Mouse (Mus musculus) heart, embryonic 13.5 days (tissue): Measurements from ENCODE around the gene Iqsec1. TPM values are rescaled to one million over a fixed set of nuclear protein-coding genes. Genes with fewer than 3 reads are reported as not detected.

Experiments used
- ATAC-seq: fragments of 200-750 bp; cut with Nextera tagmentation; 2 replicates; pipeline ENCODE4 v1.8.0; 2017; ENCODE audit warnings: moderate TSS enrichment; ENCODE audit not compliant: insufficient number of reproducible peaks, low FRiP score, low TSS enrichment; ENCODE audit errors: extremely low read depth
- H3K27ac ChIP-seq: fragments of 300-500 bp; sonication (generic); replicated peaks from 2 replicates; pipeline ENCODE4 v1.5.1; 2015; ENCODE audit warnings: moderate library complexity, mild to moderate bottlenecking, inconsistent platforms
- H3K27me3 ChIP-seq: fragments of 300-500 bp; sonication (generic); replicated peaks from 2 replicates; pipeline ENCODE4 v1.6.1; 2015; ENCODE audit warnings: mild to moderate bottlenecking, inconsistent platforms
- H3K36me3 ChIP-seq: fragments of 300-500 bp; sonication (generic); 2 replicates; pipeline ENCODE4 v1.6.1; 2015; ENCODE audit warnings: mild to moderate bottlenecking, inconsistent platforms
- H3K4me1 ChIP-seq: fragments of 300-500 bp; sonication (generic); 2 replicates; pipeline ENCODE4 v1.6.1; 2015; ENCODE audit warnings: inconsistent platforms
- H3K4me2 ChIP-seq: fragments of 300-500 bp; sonication (generic); 2 replicates; pipeline ENCODE4 v1.6.1; 2015; ENCODE audit warnings: inconsistent platforms, mild to moderate bottlenecking, moderate library complexity
- H3K4me3 ChIP-seq: fragments of 300-500 bp; sonication (generic); 2 replicates; pipeline ENCODE4 v1.5.1; 2015; ENCODE audit warnings: moderate library complexity, mild to moderate bottlenecking, inconsistent platforms
- H3K9ac ChIP-seq: fragments of 300-500 bp; sonication (generic); 2 replicates; pipeline ENCODE4 v1.6.1; 2015; ENCODE audit warnings: inconsistent platforms, mild to moderate bottlenecking, moderate library complexity
- H3K9me3 ChIP-seq: fragments of 300-500 bp; sonication (generic); 2 replicates; pipeline ENCODE4 v1.6.1; 2016; ENCODE audit warnings: inconsistent platforms
- WGBS: fragments of 180-500 bp; shearing (Covaris S2); methylation state at CpG from one replicate; pipeline ENCODE4 v1.1.7; 2015; ENCODE audit warnings: mixed read lengths; 5-methylcytosine and 5-hydroxymethylcytosine counted together
- polyA plus RNA-seq: library from polyadenylated mRNA; unstranded; fragments of >200 nt; fragmentation: Nextera tagmentation; extraction: Ambion mirVana; gene quantifications from 2 replicates; pipeline ENCODE4 v1.2.1, GENCODE M21; 2015

Gene Iqsec1
- polyA plus RNA-seq, 1 experiment from 2014 or later: 13.5 TPM

DNA sequence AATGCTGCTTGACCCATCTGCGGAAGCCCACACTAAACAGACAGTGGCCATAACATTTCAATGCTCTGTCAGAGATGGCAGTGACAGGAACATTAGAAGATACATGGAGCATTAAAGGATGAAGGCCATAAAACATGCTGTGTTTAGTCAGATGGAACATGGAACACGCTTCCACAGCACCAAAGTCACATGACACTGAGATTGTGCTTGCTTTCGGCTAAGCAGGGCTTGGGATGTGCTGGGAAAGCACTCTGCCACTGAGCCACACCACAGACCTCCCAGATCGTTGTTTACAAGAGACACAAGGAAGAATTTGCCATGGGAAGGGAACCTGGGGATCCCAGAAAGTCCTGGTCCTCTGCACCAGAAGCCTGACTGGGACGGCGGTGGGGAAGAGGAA, 269.1 kb downstream of the Iqsec1 start:
- WGBS: 85% methylated on average over 6 of the region's 6 CpGs

DNA sequence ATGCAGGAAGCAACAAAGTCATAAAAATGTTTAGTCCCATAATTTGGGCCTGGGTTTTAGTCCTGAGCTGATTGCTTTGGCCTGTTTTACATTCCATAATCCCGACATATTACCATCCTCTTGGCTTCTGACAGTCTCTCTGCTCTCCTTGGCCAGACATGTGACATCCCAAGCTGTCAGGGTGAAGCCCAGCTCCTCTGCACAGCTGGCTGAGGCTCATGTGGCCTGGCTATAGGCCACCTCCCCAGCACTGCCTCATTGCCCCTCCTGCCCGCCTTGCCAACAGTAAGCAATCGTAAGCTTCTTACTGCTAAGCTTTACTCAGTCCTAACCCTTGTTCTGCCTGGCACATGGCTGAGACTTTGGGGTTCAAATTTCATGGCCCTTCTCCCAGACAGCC, 270.0 kb downstream of the Iqsec1 start:
- Histone ChIP-seq H3K4me3 (no peak overlapping the region), H3K4me1 (peaks cover 71% of the 10 kb centered on the region), H3K9me3 (no peaks in the 10 kb centered on the region), H3K4me2 (no peak overlapping the region), H3K9ac (peak overlapping the region; percentile 47), H3K27me3 (no peaks in the 10 kb centered on the region), H3K36me3 (no peaks in the 10 kb centered on the region), H3K27ac (peak overlapping the region; percentile 85)
- 76% methylated on average over 3 of the region's 3 CpGs for WGBS
- ATAC-seq: no peak

More for the DNA sequence above, 269.1 kb downstream of the Iqsec1 start:
- H3K27me3 ChIP-seq: no peaks in the 10 kb centered on the region
- no peak overlapping the region for H3K27ac ChIP-seq
- peaks cover 63% of the 10 kb centered on the region for H3K4me1 ChIP-seq
- no peak overlapping the region for H3K4me3 ChIP-seq
- H3K9me3 ChIP-seq: no peaks in the 10 kb centered on the region
- no peaks in the 10 kb centered on the region for H3K36me3 ChIP-seq
- no peak overlapping the region for H3K9ac ChIP-seq
- no peak for ATAC-seq
- no peak overlapping the region for H3K4me2 ChIP-seq

GRCm38 (mm10) chr6:90717711-90718110, 270.8 kb downstream of the Iqsec1 start:
- no peak for ATAC-seq
- Histone ChIP-seq H3K4me1 (peaks cover 79% of the 10 kb centered on the region), H3K4me2 (no peak overlapping the region), H3K9me3 (no peaks in the 10 kb centered on the region), H3K27me3 (no peaks in the 10 kb centered on the region), H3K4me3 (no peak overlapping the region), H3K27ac (peak overlapping the region; percentile 85), H3K36me3 (no peaks in the 10 kb centered on the region), H3K9ac (no peak overlapping the region)
- 0% methylated on average over 1 of the region's 1 CpGs for WGBS

DNA sequence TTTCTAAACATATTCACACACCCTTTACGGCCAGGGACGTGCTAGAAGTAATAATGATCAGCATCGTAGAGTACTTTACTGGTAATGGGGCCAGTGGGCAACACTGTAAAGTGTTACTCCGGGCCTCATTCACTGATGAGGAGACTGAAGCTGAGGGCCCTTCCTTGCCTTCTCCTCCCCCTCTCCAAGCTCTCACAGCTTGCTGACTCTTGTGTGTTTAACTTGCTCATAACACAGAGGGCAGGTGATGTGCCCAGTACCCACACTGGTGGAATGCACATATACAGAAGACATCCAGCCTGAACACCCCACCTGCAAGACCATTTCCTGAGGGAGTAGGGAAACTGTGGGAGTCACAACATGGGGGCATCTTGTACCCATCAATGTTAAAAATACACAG, 271.6 kb downstream of the Iqsec1 start:
- H3K9ac ChIP-seq: peak overlapping the region; percentile 94; the same call in 1 of the 2 replicates
- no peaks in the 10 kb centered on the region for H3K9me3 ChIP-seq
- peak overlapping the region; percentile 85 for H3K4me3 ChIP-seq
- ATAC-seq: no peak
- WGBS: 53% methylated on average over 4 of the region's 4 CpGs
- H3K27me3 ChIP-seq: no peaks in the 10 kb centered on the region
- no peaks in the 10 kb centered on the region for H3K36me3 ChIP-seq
- H3K4me2 ChIP-seq: peak overlapping the region; percentile 94
- peaks cover 87% of the 10 kb centered on the region for H3K4me1 ChIP-seq
- peak overlapping the region; percentile 85 for H3K27ac ChIP-seq

GRCm38 (mm10) chr6:90716066-90716704, 272.3 kb downstream of the Iqsec1 start:
- Histone ChIP-seq H3K27ac (peak overlapping the region; percentile 85), H3K4me3 (peak overlapping the region; percentile 85), H3K4me1 (peaks cover 88% of the 10 kb centered on the region), H3K9ac (peak overlapping the region; percentile 94), H3K27me3 (no peaks in the 10 kb centered on the region), H3K9me3 (no peaks in the 10 kb centered on the region), H3K4me2 (peak overlapping the region; percentile 94), H3K36me3 (no peaks in the 10 kb centered on the region)
- under 1% methylated on average over 49 of the region's 49 CpGs for WGBS
- peak; percentile 81 for ATAC-seq

DNA sequence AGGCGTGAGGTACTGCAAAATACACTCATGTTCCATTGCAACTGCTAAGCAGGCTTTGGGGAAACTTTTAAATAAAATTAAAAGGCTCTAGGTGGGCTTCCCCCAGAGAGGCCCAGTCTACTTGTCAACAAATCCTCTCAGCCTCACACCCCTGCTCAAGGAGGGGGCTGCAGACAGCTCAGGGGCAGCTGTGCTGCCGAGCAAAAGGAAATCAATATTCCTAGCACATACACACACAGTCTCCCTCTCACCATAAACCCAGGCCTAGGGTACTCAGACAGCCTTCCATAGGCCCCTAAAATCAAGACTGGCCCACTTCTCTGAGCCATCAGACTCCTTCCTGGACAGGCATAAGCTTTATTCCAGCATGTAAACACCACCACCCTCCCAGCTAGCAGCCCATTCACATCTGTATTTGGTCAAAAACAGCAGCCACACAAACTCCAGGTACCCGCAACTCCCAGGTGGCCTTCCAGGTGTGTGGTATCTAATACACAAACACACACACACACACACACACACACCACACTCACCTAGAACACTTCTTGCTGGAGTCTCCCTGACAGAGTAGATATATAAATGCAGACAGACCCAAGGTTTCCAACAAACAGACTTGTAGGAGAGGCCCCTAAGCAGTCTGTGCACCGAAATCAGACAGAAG, 273.1 kb downstream of the Iqsec1 start:
- H3K36me3 ChIP-seq: no peaks in the 10 kb centered on the region
- no peaks in the 10 kb centered on the region for H3K27me3 ChIP-seq
- H3K4me2 ChIP-seq: peak overlapping the region; percentile 94
- H3K4me1 ChIP-seq: peaks cover 88% of the 10 kb centered on the region
- no peak for ATAC-seq
- H3K9me3 ChIP-seq: no peaks in the 10 kb centered on the region
- peak overlapping the region; percentile 94 for H3K9ac ChIP-seq
- WGBS: 59% methylated on average over 4 of the region's 4 CpGs
- H3K27ac ChIP-seq: peak overlapping the region; percentile 85
- peak overlapping the region; percentile 85 for H3K4me3 ChIP-seq

GRCm38 (mm10) chr6:90713650-90714049, 274.8 kb downstream of the Iqsec1 start:
- WGBS: 74% methylated on average over 3 of the region's 3 CpGs
- H3K9me3 ChIP-seq: no peaks in the 10 kb centered on the region
- H3K27ac ChIP-seq: peak overlapping the region; percentile 53; the same call in 1 of the 2 replicates
- no peak overlapping the region for H3K4me2 ChIP-seq
- no peak overlapping the region for H3K9ac ChIP-seq
- H3K27me3 ChIP-seq: no peaks in the 10 kb centered on the region
- H3K4me3 ChIP-seq: no peak overlapping the region
- no peaks in the 10 kb centered on the region for H3K36me3 ChIP-seq
- no peak for ATAC-seq
- H3K4me1 ChIP-seq: peaks cover 94% of the 10 kb centered on the region

DNA sequence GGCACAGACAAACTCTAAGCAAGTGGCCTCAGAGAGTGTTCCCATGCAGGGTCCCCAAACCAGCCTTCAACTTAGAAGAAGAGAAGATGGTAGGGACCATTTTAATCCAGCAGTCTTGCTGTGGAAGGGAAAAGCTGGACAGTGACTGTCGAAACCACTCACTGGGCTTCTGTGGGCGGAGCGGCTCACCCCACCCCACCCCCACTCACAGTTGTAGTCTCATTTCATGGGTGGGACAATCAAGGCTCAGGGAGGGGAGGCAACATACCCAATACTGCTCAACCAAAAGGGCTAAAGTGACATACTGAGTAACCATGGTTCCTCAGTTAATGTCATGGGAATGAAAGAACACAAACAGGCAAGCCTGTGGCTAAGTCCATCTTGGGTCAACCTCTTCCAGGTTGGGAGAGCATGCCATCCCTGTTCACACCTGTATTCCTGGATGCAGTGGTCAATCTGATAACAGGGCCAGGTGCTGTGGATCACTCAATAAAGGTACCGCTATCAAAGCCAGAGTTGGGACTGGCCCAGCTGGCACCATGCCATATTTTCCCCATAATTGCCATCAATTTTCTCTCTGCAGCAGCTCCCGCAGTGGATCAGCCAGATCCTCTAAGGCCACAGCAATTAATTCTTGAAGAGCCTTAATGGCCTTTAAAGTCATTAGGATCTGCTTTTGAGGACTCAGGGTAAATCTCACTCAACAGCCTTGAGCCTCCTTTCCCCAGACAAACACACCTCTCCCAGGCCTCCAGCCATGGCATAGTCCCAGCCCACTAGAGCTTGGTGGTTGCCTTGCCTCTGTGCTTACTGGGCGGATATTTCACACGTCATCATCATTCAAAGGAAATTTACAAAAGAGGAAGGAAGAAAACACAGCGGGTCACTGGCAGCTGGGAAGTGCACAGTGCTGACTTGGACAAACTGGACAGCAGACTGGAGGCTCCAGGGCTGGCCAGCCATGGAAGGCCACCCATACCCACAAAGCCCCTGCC, 275.7 kb downstream of the Iqsec1 start:
- no peaks in the 10 kb centered on the region for H3K27me3 ChIP-seq
- H3K4me1 ChIP-seq: peaks cover 94% of the 10 kb centered on the region
- peak overlapping the region; percentile 53 for H3K27ac ChIP-seq
- H3K9ac ChIP-seq: peak overlapping the region; percentile 56; the same call in 1 of the 2 replicates
- H3K9me3 ChIP-seq: no peaks in the 10 kb centered on the region
- H3K36me3 ChIP-seq: no peaks in the 10 kb centered on the region
- no peak for ATAC-seq
- WGBS: 62% methylated on average over 8 of the region's 8 CpGs
- peak overlapping the region; percentile 19; the same call in 1 of the 2 replicates for H3K4me2 ChIP-seq
- no peak overlapping the region for H3K4me3 ChIP-seq

DNA sequence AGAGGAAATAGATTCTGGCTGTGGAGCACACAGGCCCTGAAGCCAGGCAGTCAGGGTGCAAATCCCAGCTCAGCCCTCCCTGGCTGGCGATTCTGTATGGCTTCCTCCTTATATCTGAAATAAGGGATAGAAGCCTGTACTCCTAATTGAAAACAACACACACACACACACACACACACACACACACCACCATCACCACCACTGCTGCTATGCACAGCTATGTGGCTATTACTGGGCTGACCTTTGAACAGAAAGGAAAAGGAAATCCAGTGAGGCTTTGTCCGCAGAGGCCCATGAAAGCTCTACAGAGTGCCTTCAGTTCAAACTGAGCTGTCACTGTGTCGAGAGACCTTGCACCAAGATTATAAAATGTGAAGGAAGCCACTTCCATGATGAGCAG, 276.4 kb downstream of the Iqsec1 start:
- H3K27ac ChIP-seq: peak overlapping the region; percentile 53
- peak overlapping the region; percentile 19; the same call in 1 of the 2 replicates for H3K4me2 ChIP-seq
- H3K9me3 ChIP-seq: no peaks in the 10 kb centered on the region
- no peaks in the 10 kb centered on the region for H3K36me3 ChIP-seq
- peak overlapping the region; percentile 56; the same call in 1 of the 2 replicates for H3K9ac ChIP-seq
- H3K4me1 ChIP-seq: peaks cover 94% of the 10 kb centered on the region
- 54% methylated on average over 3 of the region's 3 CpGs for WGBS
- no peak for ATAC-seq
- H3K27me3 ChIP-seq: no peaks in the 10 kb centered on the region
- no peak overlapping the region for H3K4me3 ChIP-seq

- H3K27me3 ChIP-seq: no peaks in the 10 kb centered on the region
- no peaks in the 10 kb centered on the region for H3K9me3 ChIP-seq
- 0 out of 2 replicates have a peak overlapping the region, but pooled peaks have one; percentile 2 for H3K4me2 ChIP-seq
- 72% methylated on average over 12 of the region's 12 CpGs for WGBS
- ATAC-seq: no peak
- H3K4me1 ChIP-seq: peaks cover 94% of the 10 kb centered on the region
- peak overlapping the region; percentile 74; the same call in 1 of the 2 replicates for H3K27ac ChIP-seq
- peak overlapping the region; percentile 56 for H3K9ac ChIP-seq
- no peak overlapping the region for H3K4me3 ChIP-seq
- no peaks in the 10 kb centered on the region for H3K36me3 ChIP-seq
Measured at GRCm38 (mm10) chr6:90711476-90712035, 276.9 kb downstream of the Iqsec1 start.
